Mouse (Mus musculus) MEL (cell line): ENCODE data around the gene Cavin4.

Experiments used
- CTCF ChIP-seq, 3 experiments: IDR thresholded peaks in 2 of 3; conservative IDR thresholded peaks in 1 of 3; 2 replicates each; pipeline ENCODE4 v1.5.1; 2011 to 2012; ENCODE audit warnings: low read length in 3 of 3, low read depth in 2 of 3, mild to moderate bottlenecking in 2 of 3, improper control_type of control experiment in 1 of 3, inconsistent platforms in 1 of 3, mixed read lengths in 1 of 3, moderate library complexity in 1 of 3; ENCODE audit not compliant: control insufficient read depth in 1 of 3, insufficient read depth in 1 of 3, poor library complexity in 1 of 3, severe bottlenecking in 1 of 3
- GATA1 ChIP-seq: IDR thresholded peaks from 2 replicates; pipeline ENCODE4 v1.6.1; 2011; ENCODE audit warnings: low read depth, low read length, improper control_type of control experiment
- POLR2A ChIP-seq, 2 experiments: IDR thresholded peaks; 2 replicates each; pipeline ENCODE4 v1.6.1; 2011 to 2012; ENCODE audit warnings: low read length in 2 of 2, mild to moderate bottlenecking in 2 of 2, control low read depth in 1 of 2, improper control_type of control experiment in 1 of 2, low read depth in 1 of 2, moderate library complexity in 1 of 2; ENCODE audit not compliant: control insufficient read depth in 1 of 2, insufficient read depth in 1 of 2, poor library complexity in 1 of 2

- TF ChIP-seq CTCF (IDR thresholded peaks at IDR 0.05 in 2 of 3, conservative IDR thresholded peaks at IDR 0.05 in 1 of 3; ENCODE audit: control insufficient read depth in 1 of 3, insufficient read depth in 1 of 3, low read depth in 2 of 3, low read length in 3 of 3, poor library complexity in 1 of 3, severe bottlenecking in 1 of 3) = no peak
- TF ChIP-seq GATA1 = no peak
- no peak for TF ChIP-seq POLR2A (IDR thresholded peaks at IDR 0.05; ENCODE audit: control insufficient read depth in 1 of 2, insufficient read depth in 1 of 2, low read depth in 1 of 2, low read length in 2 of 2, poor library complexity in 1 of 2)
Measured at GRCm38 (mm10) chr4:48643801-48644200, 19.5 kb upstream of the Cavin4 start.
